Mouse (Mus musculus): ENCODE results near the gene Abhd8.
"Not testable (repeated sequence)": the region's sequence is repeated elsewhere in the genome, so short reads cannot be mapped to it uniquely, and the experiment has no call there.

The Abhd8 gene

DNA sequence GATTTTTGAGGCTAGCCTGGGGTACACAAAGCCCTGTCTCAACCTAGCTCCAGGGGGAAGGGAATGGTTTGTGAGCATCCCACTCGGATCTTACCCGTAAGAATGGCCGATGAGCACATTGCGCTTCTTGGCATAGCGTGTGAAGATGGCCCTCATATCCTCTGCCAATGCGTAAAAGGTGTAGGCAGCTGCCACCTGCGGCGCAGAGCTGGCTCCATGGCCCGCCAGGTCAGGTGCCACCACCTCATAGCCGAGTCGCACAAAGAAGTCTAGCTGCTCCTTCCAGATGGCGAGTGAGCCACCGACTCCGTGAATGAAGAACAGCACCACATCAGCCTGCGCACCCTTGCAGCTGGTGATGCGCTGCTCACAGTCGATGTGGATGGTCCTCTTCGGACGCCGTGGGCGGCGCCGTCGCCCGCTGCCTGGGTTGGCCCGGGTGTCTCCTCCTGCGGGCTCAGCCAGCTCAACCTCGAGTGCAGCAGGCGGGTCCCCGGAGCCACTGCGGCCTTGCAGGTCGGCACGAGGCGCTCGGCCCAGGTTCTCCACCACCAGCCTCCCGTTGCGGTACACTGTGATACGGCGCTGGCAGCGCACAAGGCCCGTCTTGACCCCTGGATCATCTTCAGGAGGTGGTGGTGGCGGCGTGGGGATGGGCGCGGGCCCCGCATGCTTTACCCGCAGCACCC lies 2.2 kb downstream of the Abhd8 start:
- in situ Hi-C loops (cut with MboI; ENCODE audit: low sequenced_read_pairs): no loop called here

DNA sequence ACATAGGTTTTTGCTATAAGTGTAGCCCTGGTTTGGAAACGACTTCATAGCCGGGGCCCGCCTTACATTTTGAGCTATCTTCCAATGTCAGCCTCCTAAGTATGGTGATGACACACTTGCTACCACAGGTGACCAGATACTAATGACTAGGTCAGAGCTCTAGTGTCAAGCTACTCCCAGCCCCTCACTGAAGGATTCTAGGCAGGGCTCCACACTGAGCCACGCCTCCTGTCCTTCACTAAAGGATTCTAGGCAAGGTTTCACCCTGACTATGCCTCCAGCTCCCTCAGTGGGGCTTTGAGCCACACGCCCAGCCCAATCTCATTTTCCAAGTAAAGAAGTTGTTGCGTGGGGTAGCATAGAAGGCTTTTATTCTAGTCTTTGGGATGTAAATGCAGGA lies 2.7 kb downstream of the Abhd8 start:
- in situ Hi-C loops (cut with MboI; ENCODE audit: low sequenced_read_pairs): no loop called here

DNA sequence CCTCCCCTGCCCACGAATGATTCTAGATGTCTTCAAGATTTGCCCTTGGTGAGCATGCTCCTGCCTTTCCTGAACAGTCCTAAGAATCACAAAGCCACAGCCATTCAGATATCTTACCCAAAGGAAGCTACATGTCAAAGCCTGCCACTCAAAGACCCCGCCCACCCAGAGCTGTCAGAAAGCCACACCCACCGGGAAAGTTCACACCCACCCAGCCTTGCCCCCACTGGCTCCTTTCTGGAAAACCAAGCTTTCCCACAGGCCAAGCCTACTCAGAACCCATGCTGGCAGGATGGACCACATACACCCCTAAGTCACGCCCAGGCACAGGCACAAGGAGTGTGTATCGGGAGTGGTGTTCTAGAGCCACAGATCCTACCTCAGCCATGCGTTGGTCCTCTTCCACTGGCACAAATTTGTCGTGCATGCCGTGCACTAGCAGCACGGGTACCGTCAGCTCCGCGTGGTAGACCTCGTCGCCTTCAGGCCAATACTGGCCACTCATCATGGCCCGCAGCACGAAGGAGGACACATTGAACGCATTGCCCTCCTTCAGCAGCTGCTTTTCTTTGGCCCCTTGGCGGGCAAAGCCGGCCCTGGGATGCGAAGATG lies 5.7 kb downstream of the Abhd8 start:
- in situ Hi-C loops (cut with MboI; ENCODE audit: low sequenced_read_pairs): no loop called here

DNA sequence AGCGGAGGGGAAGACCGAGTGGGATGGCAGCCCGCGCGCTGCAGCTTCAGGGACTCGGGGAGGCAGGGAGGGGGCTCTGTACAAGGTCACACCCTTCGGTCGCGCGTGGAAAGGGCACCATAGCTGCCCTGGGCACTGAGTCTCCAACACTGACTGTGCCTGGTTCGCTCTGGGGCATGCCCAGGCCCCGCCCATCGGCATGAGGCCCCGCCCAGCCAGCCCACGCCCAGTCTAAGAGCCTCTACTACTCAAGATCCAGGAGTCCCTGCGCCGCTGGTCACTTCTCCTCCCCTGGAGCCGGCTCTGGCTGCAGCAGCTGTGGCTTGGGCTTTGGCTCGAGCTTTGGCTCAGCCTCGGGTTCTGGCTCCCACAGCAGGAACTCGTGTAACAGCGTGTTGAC lies 6.5 kb downstream of the Abhd8 start:
- in situ Hi-C loops (cut with MboI; ENCODE audit: low sequenced_read_pairs): no loop called here

DNA sequence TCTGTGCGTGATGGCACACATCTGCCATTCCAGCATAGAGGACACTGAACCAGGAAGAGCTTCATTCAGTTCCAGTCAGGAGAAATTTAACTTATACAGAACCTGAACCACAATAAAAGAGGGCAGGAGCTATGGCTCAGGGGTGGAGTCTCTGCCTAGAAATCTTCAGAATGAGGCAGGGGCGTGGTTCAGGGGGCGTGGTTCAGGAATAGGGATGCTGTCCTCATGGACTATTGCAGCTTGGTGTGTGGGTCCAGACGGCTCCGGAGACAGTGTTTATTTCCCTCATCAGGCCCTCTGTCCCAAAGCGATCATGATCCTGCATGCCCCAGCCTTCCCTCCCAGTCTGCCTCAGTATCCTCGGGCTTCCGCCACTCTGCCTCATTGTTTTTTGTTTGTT lies 8.8 kb downstream of the Abhd8 start:
- in situ Hi-C loops (cut with MboI; ENCODE audit: low sequenced_read_pairs): no loop called here

DNA sequence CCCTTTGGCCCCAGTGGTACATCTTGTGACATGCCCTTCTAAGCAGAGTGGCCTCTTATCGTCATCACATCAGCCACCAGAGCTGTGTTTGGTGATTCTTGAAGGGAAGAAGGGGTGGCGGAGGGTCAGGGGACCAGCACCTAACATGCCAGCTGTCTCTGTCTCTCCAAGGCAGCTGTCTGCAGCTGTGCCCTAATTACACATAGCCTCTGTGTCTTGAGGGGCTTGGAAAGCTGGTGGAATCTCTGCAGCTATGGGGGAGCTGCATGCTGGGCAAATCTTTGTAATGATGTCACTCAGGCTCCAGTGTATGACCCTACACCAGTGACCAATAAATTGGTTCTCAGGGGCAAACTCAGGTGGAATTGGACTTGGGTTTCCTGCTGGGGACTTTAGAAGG lies 10.8 kb downstream of the Abhd8 start:
- in situ Hi-C loops (cut with MboI; ENCODE audit: low sequenced_read_pairs): no loop called here

DNA sequence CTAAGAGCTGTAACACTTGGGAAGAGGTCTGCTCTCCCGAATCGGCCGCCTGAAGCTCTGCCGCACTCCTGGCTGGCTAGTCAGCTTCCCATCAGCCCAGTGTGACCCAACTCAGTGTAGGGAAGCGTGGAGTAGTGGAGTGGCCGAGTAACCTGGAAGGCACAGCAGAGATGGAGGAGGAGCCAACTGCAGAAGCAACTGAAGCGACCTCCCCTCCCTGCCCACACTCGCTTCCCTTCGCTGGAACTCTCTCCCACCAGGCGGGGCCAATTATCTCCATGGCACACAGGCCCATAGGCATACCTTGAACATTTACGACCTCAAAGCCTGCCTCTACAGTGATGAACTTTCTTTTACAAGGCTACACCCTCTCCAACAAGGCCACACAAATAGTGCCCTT lies 11.7 kb downstream of the Abhd8 start:
- in situ Hi-C loops (cut with MboI; ENCODE audit: low sequenced_read_pairs): no loop called here

DNA sequence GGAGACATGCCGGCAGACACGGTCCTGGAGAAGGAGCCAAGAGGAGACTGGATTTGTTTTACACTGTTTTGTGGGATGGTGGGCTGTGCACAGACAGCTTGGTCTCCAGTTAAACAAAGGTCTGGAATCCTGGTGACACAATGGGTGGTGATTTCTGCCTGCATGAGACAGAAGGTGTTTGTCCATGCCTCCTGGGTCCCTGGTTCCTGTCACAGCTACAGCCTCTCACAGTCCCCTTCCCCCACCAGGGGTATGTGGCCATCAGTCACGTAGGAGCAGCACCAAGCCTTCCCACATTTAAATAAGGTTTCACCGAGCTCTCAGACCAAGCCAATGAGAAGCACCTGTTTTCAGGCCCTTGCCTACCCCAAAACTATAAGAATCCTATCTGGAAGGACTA lies 12.1 kb downstream of the Abhd8 start:
- in situ Hi-C loops (cut with MboI; ENCODE audit: low sequenced_read_pairs): no loop called here

DNA sequence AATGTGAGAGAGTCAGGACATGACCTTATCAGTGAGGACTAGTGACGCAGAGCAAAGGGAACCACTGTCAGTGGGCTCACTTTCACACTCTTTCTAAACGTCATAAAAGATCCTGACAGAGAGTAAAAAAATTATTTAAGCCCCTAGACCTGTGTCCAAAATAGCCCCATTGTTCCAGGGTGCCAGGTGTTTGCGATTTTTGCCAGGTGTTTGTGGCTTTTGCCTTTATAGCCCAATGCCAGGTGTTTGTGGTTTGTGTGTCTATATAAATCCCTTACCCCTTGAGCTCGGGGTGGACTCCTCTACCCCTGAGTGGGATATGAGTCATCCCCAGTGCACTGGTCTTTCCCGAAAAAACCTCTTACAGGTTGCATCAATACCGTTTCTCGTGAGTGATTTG lies 18.4 kb downstream of the Abhd8 start:
- in situ Hi-C loops (cut with MboI; ENCODE audit: low sequenced_read_pairs): no loop called here

DNA sequence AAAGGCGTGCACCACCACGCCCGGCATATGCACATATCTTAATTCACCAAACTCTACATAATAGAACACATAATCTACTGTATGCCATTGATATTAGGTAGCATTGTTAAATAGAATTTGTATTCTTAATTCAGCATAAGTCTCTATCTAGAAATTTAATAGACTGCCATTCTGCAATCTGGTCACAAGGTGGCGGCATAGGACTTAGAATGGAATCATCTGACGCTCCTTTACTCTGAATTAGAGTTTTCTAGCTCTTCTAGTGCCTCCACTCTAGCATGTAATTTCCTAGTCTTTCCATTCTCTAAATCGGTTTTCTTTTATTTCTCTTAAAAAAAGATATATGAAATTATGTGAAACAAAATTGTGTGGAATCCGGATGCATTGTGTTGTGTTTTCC lies 22.1 kb downstream of the Abhd8 start:
- in situ Hi-C loops (cut with MboI; ENCODE audit: low sequenced_read_pairs): no loop called here

DNA sequence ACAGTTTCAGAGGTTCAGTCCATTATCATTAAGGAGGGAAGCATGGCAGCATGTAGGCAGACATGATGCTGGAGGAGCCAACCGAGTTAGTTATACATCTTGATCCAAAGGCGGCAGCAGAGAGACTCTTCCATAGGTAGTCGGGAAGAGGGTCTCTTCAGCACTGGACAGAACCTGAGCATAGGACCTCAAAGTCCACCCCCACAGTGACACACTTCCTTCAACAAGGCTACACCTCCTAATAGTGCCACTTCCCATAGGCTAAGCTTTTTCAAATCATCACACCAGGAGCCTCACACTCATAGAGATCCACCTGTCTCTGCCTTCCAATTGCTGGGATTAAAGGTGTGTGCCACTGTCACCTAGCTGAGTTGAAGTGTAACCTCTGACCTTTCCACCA lies 26.4 kb downstream of the Abhd8 start:
- in situ Hi-C loops (cut with MboI; ENCODE audit: low sequenced_read_pairs): no loop called here

DNA sequence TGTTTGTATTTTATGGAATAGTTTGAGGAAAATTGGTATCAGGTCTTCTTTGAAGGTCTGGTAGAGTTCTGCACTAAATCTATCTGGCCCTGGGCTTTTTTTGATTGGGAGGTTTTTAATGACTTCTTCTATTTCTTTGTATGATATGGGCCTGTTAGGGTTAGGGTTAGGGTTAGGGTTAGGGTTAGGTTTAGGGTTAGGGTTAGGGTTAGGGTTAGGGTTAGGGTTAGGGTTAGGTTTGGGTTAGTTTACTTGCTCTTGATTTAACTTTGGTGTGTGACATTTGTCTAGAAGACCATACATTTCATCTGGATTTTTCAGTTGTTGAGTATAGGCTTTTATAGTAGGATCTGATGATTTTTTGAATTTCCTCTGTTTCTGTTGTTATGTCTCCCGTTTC lies 30.5 kb downstream of the Abhd8 start:
- in situ Hi-C loops (cut with MboI; ENCODE audit: low sequenced_read_pairs): not testable (repeated sequence)

DNA sequence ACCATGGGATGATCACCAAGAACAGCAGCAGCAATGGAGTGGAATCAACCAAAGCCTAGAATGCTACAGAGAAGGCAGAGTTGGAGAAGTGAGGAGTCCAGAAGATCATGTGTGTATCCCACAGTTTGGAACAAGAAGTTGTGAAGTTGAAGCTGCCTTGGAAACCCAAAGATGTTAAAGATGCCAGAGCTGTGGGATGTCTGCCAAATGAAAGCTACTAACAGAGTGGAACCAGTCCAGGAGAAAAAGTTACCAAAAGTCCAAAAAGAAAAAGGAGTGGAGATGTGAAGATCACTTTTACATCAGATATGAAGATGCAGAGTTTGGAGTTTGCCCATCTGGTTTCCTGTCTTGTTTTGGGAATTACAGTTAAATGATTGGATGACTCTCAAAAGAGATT lies 41.3 kb downstream of the Abhd8 start:
- in situ Hi-C loops (cut with MboI; ENCODE audit: low sequenced_read_pairs): no loop called here

DNA sequence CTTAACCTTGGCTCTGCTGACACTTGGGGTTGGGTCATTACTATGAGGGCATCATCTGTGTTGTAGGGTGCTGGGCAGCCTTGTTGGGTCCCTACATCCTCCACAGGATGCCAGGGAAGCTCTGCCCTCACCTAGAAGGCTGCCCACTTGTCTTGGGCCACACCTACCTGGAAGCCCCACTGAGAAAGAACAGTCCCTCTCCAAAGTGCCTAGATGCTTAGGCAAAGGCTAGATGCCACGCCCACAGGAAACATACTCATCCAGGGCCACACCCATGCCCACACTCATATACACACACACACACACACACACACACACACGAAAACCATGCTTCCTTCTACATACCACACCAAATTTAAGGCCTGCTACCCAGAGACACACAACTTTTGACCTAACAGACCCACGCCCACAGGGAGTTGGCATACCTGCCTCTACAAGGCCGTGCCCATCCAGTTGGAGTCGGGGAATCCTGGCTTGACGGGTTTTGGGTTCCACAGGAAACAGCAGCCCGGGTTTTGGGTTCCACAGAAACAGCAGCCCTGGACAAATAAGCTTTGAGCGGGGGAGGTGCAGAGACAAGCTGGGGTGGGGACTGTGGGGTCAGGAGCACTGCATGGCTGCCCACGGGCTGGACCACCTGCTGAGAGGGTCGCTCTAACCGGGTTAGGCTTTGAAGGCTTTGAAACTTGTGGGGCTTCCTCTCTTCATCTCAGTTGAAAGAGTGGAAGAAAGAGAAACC lies 51.8 kb downstream of the Abhd8 start:
- in situ Hi-C loops (cut with MboI; ENCODE audit: low sequenced_read_pairs): no loop called here

DNA sequence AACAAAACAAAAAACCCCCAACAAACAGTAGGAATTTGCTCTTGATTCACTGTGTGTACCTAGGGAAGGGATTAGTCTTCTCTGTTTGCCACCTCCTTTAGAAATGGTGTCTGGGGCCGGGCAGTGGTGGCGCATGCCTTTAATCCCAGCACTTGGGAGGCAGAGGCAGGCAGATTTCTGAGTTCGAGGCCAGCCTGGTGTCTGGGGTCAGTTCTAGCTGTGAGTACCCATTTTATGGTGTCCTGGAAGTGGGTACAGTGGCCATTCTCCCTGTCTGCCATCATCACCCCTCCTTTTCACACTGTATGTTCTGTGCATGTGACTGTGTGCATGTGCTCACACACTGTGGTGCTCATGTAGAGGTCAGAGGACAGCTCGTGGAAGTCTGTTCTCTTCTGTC lies 55.2 kb downstream of the Abhd8 start:
- in situ Hi-C loops (cut with MboI; ENCODE audit: low sequenced_read_pairs): no loop called here

DNA sequence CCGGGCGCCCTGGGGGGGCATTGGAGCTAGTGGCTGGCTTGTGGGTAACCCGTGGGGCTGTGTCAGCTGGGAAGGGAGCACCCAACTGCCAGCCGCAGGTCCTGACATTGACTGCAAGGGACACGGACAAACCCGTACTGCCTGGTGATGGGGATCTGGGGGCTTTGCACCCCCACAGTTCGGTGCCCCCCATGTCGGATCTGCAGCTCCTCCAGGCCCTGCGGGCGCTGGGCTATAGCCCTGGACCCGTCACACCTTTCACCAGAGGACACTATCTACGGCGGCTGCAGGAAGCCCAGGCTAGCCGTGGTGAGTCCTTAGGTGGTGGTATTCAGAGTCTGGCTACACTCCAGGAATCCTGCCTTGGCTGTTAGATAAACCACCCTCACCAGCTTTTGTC lies 56.0 kb downstream of the Abhd8 start:
- in situ Hi-C loops (cut with MboI; ENCODE audit: low sequenced_read_pairs): no loop called here

Measured in CH12F3 (cell line).